Mouse (Mus musculus) midbrain, embryonic 16.5 days (tissue): Measurements from ENCODE around the gene Cactin. TPM values are rescaled to one million over a fixed set of nuclear protein-coding genes. Genes with fewer than 3 reads are reported as not detected.
A peak's percentile ranks its signal among the peaks of the same experiment; 100 is the strongest.

ENCODE experiments used
- ATAC-seq: fragments of 200-750 bp; cut with Nextera tagmentation; 2 replicates; pipeline ENCODE4 v1.8.0; 2017; ENCODE audit warnings: moderate TSS enrichment
- H3K27ac ChIP-seq: fragments of 300-500 bp; sonication (generic); 2 replicates; pipeline ENCODE4 v1.5.1; 2014; ENCODE audit warnings: mild to moderate bottlenecking, low read length, mixed read lengths
- H3K27me3 ChIP-seq: fragments of 300-500 bp; sonication (generic); 2 replicates; pipeline ENCODE4 v1.6.1; 2014; ENCODE audit warnings: low read depth, low read length, mixed read lengths; ENCODE audit not compliant: control insufficient read depth, insufficient read depth
- H3K36me3 ChIP-seq: fragments of 300-500 bp; sonication (generic); 2 replicates; pipeline ENCODE4 v1.6.1; 2014; ENCODE audit warnings: mild to moderate bottlenecking, low read length, moderate library complexity, mixed read lengths; ENCODE audit not compliant: control insufficient read depth, insufficient read depth
- H3K4me1 ChIP-seq: fragments of 300-500 bp; sonication (generic); 2 replicates; pipeline ENCODE4 v1.6.1; 2014; ENCODE audit warnings: mild to moderate bottlenecking, low read length, mixed read lengths; ENCODE audit not compliant: control insufficient read depth, insufficient read depth
- H3K4me2 ChIP-seq: fragments of 300-500 bp; sonication (generic); 2 replicates; pipeline ENCODE4 v1.6.1; 2014; ENCODE audit warnings: mild to moderate bottlenecking, low read length, mixed read lengths
- H3K4me3 ChIP-seq: fragments of 300-500 bp; sonication (generic); 2 replicates; pipeline ENCODE4 v1.5.1; 2014; ENCODE audit warnings: low read depth, mild to moderate bottlenecking, low read length, moderate library complexity, mixed read lengths
- H3K9ac ChIP-seq: fragments of 300-500 bp; sonication (generic); 2 replicates; pipeline ENCODE4 v1.6.1; 2014; ENCODE audit warnings: low read depth, low read length, mixed read lengths
- H3K9me3 ChIP-seq: fragments of 300-500 bp; sonication (generic); replicated peaks from 2 replicates; pipeline ENCODE4 v1.6.1; 2014; ENCODE audit warnings: mild to moderate bottlenecking, low read length, mixed read lengths; ENCODE audit not compliant: control insufficient read depth, poor library complexity, severe bottlenecking
- WGBS: fragments of 180-500 bp; shearing (Covaris S2); extraction: QIAGEN DNeasy Blood & Tissue Kit; methylation state at CpG from one replicate; pipeline ENCODE4 v1.1.7; 2014; 5-methylcytosine and 5-hydroxymethylcytosine counted together
- polyA plus RNA-seq: library from polyadenylated mRNA; unstranded; fragments of >200 nt; fragmentation: Nextera tagmentation; extraction: Ambion mirVana; gene quantifications from 2 replicates; pipeline ENCODE4 v1.2.1, GENCODE M21; 2015

The Cactin gene
- polyA plus RNA-seq, 1 experiment from 2014 or later, result 27.6 TPM

DNA sequence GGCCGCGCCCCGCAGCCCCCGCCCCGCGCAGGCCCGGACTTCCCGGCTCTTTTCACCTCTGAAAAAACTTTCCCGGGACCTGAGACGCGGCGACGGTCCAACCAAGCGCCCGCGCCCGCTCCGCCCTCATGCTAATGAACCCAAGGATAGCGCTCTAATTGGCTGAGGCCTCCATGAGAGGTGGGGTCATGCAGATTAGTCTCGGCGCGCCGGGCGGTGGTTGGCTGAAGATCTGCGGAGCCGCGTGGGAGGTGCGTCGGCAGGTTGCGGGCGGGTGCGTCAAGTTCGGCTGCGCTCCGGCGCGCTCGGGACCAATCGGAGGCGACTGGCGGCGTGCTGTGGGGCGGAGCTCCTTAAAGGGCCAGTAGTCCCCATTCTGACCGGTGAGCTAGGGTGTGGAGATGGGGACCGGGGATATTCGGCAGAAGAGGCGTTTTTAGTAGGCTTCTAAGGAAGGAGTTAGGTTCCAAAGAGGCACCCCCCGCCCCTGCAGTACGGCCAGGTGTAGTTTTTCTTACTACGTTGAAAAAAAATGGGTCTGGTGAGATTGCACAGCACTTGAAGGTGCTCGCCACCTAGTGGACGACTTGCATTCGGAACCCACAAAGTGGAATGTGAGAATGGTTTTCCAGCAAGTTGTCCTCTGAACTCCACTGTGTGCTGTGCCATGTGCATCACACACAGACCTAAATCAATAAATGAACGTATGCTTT is 29.6 kb downstream of the Cactin start, which contains the start of gene Hmg20b:
Gene Hmg20b, minus strand, starts transcription at position 130 of the 713 bp plus-strand sequence.
- Histone ChIP-seq H3K36me3 (no peaks in the 10 kb centered on the region), H3K4me3 (peak within 1 kb of the TSS; percentile 63), H3K4me2 (peak within 1 kb of the TSS; percentile 95), H3K9me3 (no peaks in the 10 kb centered on the region), H3K4me1 (peaks cover 18% of the 10 kb centered on the region), H3K27ac (peak within 1 kb of the TSS; percentile 76), H3K27me3 (no peaks in the 10 kb centered on the region; the same call in 1 of the 2 replicates), H3K9ac (peak within 1 kb of the TSS; percentile 67)
- peak; percentile 96 for ATAC-seq
- under 1% methylated on average over 52 of the region's 54 CpGs for WGBS

DNA sequence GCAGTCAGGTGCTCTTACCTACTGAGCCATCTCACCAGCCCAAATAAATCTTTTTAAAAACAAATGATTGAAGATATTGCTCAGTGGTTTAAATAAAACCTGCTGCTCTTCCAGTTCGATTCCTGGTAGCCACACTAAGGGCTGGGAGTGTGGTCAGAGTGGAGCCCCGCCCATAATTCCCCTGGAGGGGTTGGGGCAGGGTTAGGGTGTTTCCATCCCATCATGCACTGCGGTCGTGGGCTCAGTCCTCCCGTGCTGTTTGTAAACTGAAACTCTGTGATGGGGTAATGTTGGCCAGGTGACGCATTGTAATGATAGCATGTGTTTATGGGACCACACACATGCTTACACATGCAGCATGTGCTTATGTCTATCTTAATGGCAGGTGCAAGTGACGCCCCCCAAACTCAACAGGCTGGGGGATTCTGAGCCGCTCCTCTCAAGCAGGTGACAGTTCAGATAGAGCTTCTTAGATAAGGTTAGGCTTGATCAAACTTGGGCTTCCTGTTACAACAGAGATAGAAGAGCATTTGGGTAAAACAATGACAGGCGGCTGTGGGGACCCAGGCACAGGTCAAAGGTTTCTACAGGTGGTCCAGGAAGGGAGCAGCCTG is 30.9 kb downstream of the Cactin start:
- WGBS, result 36% methylated on average over 9 of the region's 9 CpGs
- Histone ChIP-seq H3K36me3 (no peaks in the 10 kb centered on the region), H3K4me3 (no peak overlapping the region), H3K9ac (no peak overlapping the region), H3K27me3 (no peaks in the 10 kb centered on the region; the same call in 1 of the 2 replicates), H3K4me1 (peaks cover 14% of the 10 kb centered on the region), H3K4me2 (no peak overlapping the region), H3K9me3 (no peaks in the 10 kb centered on the region), H3K27ac (no peak overlapping the region)
- ATAC-seq, result no peak

DNA sequence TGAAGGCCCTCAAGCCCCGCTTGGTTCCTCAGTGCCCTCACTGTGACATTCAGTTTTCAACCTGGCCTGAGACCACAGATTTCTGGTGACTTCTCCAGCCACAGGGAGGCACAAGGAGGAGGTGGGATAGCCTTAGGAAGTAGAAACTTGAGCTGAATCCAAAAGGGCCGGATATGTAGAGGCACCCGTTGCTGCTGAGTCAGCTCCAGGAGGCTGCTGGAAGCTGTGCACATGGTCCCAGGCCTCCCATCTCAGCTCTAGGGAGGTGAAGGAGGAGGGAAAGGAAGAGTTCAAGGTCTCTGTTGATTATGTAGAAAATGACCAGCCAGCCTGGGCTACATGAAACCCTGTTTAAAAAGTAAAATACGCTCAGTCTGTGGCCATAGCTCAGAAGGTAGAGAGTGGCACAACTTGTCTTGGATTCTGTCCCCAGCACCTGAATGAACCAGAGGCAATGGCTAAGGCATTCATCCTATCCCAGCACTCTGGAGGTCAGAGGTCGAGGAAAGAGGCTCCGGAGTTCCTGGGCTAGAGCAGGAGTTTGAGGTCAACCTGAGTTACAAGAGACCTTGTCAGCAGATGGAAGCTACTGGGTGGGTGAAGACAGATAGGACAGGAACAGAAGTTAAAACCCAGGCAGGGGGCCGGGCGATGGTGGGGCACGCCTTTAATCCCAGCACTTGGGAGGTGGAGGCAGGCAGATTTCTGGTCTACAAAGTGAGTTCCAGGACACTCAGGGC is 34.0 kb downstream of the Cactin start:
- no peak for ATAC-seq
- Histone ChIP-seq H3K4me2 (no peak overlapping the region), H3K9ac (no peak overlapping the region), H3K27ac (no peak overlapping the region), H3K27me3 (no peaks in the 10 kb centered on the region), H3K9me3 (no peaks in the 10 kb centered on the region), H3K36me3 (no peaks in the 10 kb centered on the region), H3K4me1 (peaks cover 18% of the 10 kb centered on the region), H3K4me3 (no peak overlapping the region)
- whole genome bisulfite sequencing, result 49% methylated on average over 9 of the region's 9 CpGs

DNA sequence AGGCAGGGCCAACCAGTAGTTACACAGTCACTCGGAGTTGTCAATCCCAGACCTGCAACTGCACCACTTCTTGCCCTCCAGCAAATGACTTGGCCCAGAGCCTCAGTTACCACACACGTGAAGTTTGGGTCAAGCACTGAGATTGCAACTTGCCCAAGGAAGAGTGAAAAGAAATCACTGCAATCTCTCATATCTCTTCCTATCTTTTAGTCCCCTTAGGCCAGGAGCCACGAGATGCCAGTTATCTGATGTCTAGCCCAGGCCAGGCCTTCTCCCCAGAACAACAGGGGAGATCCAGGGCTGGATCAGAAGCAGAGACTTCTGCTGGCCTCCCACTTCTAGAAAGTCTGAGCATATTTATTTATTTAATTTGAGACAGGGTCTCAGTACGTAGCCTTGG is 34.6 kb downstream of the Cactin start:
- Histone ChIP-seq H3K27me3 (no peaks in the 10 kb centered on the region), H3K4me1 (peaks cover 17% of the 10 kb centered on the region), H3K9me3 (no peaks in the 10 kb centered on the region), H3K4me3 (no peak overlapping the region), H3K36me3 (no peaks in the 10 kb centered on the region), H3K9ac (no peak overlapping the region), H3K27ac (no peak overlapping the region), H3K4me2 (no peak overlapping the region)
- WGBS, result 77% methylated on average over 4 of the region's 4 CpGs
- no peak for ATAC-seq

DNA sequence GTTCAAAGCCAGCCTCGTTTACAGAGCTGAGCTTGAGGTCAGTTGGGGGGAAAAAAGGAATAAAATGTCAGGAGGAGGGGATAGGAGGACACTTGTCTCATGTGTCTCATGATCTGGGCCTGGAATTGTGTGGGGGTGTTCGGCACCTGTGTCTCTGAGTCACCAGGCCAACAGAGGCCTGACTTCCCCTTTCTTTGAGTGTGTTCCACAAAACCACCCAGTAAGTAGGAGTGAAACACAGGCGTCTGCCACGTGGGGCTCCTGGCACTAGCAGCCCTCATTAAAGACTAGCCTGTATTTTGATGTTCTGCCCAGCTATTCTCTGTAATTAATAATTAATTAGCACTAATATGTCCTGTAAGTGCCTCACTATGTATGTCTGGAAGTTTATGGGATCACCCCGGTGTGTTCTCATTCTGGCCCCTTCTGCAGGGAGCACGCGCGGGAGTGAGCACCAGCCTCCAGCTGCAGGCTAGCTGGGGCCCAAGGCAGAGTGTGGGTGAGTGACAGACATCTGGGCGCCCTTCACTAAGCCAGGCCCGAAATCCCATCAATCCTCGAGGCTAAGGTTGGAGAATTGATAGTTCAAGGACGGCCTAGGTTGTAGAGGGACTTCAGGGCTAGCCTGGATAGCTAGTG is 35.6 kb downstream of the Cactin start:
- H3K27me3 ChIP-seq, result no peaks in the 10 kb centered on the region
- no peaks in the 10 kb centered on the region; the same call in 1 of the 2 replicates for H3K36me3 ChIP-seq
- no peak overlapping the region for H3K4me3 ChIP-seq
- peaks cover 11% of the 10 kb centered on the region for H3K4me1 ChIP-seq
- no peak overlapping the region for H3K9ac ChIP-seq
- 0 out of 2 replicates have a peak, but pooled peaks have one; percentile 4 for ATAC-seq
- H3K27ac ChIP-seq, result no peak overlapping the region
- peak overlapping the region; percentile 84 for H3K4me2 ChIP-seq
- 54% methylated on average over 12 of the region's 12 CpGs for WGBS
- no peaks in the 10 kb centered on the region for H3K9me3 ChIP-seq

DNA sequence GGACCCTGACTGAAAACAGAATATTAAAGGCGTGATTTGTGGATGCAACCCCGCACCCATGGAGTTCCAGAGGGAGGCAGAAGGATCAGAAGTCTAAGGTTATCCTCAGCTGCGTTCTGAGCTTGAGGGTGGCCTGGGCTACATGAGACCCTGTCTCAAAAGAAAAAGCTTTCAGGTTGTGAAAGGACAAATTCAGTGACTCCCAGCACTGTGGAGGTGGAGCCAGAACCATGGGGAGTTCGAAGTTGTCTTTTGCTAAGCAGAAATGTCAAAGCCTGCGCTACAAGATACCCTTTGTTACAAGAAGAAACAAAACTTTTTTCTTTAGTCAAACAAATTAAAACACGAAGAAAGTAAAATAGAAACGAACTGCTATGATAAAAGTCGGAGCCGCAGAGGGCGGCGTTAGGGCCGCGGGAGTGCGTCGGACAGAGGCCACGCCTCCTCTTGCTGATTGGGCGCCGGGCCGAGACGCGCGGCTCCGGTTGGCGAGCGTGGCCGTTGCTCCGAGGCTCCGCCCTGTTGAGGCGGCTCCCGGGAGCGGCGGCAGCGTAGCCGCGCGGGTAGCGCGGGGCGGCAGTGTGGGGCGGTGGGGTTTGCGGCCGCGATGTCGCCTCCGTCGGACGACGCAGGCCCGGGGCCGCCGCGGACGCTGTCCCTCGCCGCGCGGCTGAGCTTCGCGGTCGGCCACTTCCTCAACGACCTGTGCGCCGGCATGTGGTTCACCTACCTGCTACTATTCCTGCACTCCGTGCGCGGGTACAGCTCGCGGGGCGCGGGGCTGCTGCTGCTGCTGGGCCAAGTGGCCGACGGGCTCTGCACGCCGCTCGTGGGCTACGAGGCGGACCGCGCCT is 36.3 kb downstream of the Cactin start, which contains the start of gene Mfsd12:
Gene Mfsd12, plus strand, starts transcription at position 501 of the 854 bp plus-strand sequence.
- Histone ChIP-seq H3K9ac (peak within 1 kb of the TSS; percentile 89), H3K4me1 (peaks cover 11% of the 10 kb centered on the region), H3K4me3 (peak within 1 kb of the TSS; percentile 75), H3K9me3 (no peaks in the 10 kb centered on the region), H3K36me3 (no peaks in the 10 kb centered on the region; the same call in 1 of the 2 replicates), H3K27ac (peak within 1 kb of the TSS; percentile 54; the same call in 1 of the 2 replicates), H3K4me2 (peak within 1 kb of the TSS; percentile 84), H3K27me3 (no peaks in the 10 kb centered on the region)
- ATAC-seq, result peak; percentile 90
- WGBS, result 2% methylated on average over 72 of the region's 79 CpGs

DNA sequence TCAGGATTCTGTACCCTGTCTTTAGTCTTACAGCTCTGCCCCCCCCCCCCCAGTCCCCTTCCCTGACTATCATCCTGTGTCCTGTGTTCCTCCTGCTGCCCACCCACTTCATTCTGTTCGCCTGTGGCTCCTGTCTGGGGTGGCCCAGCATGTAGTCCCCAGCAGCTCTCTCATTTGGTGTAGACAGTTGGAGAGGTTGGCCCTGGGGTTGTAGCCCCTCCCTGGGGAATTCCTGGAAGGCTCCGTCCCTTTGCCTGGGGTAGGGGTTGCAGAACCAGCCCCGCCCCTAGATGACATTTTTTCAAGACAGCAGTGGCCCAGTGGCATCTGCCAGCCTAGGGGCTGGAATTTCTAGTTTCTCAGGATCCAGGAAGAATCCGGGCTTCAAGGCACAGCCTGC is 37.3 kb downstream of the Cactin start:
- no peak for ATAC-seq
- H3K9ac ChIP-seq, result peak overlapping the region; percentile 89
- no peak overlapping the region for H3K27ac ChIP-seq
- H3K36me3 ChIP-seq, result no peaks in the 10 kb centered on the region; the same call in 1 of the 2 replicates
- peaks cover 11% of the 10 kb centered on the region for H3K4me1 ChIP-seq
- no peaks in the 10 kb centered on the region for H3K9me3 ChIP-seq
- H3K27me3 ChIP-seq, result no peaks in the 10 kb centered on the region
- peak overlapping the region; percentile 75 for H3K4me3 ChIP-seq
- peak overlapping the region; percentile 84 for H3K4me2 ChIP-seq
- WGBS, result 31% methylated on average over 4 of the region's 4 CpGs

DNA sequence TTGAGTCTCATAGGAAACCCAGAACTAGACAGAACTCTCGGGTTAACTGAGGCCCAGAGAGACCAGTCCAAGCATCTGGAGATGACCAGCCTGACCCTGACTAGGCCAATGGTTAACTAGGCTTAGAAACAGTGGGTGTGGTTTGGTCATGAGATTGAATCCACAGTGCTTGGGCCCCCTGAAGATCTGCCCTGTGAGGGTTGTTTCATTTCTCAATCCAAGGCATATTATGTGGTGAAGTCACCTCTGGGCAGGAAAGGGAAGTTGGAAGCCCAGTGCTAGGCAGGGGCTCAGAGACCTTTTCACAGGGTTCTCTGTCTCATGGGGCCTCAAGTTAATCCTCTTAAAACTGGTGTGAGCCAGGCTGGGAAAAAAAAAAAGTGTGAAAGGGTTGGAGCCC is 37.9 kb downstream of the Cactin start:
- H3K36me3 ChIP-seq, result no peaks in the 10 kb centered on the region; the same call in 1 of the 2 replicates
- ATAC-seq, result no peak
- no peaks in the 10 kb centered on the region for H3K9me3 ChIP-seq
- no peak overlapping the region for H3K4me3 ChIP-seq
- no peaks in the 10 kb centered on the region; the same call in 1 of the 2 replicates for H3K27me3 ChIP-seq
- 71% methylated on average over 1 of the region's 1 CpGs for WGBS
- peaks cover 16% of the 10 kb centered on the region for H3K4me1 ChIP-seq
- no peak overlapping the region for H3K9ac ChIP-seq
- H3K4me2 ChIP-seq, result peak overlapping the region; percentile 84
- no peak overlapping the region for H3K27ac ChIP-seq
